Mouse (Mus musculus) right cerebral cortex, postnatal 4 days (tissue): ENCODE data around the gene Vpreb2.
"Not testable (repeated sequence)": the region's sequence is repeated elsewhere in the genome, so short reads cannot be mapped to it uniquely, and the experiment has no call there.

Experiments
- DNase-seq: peaks from one replicate; pipeline ENCODE4 v3.0.0-alpha.2; 2022

The Vpreb2 gene

GRCm38 (mm10) chr16:17980128-17980527, at the start of gene Vpreb2:
Gene Vpreb2 (plus strand): TSS chr16:17980428.
- no peak for DNase-seq

- DNase-seq, result no peak
These were observed 48.2 kb upstream of the Vpreb2 start for GRCm38 (mm10) chr16:17931906-17932460.

DNA sequence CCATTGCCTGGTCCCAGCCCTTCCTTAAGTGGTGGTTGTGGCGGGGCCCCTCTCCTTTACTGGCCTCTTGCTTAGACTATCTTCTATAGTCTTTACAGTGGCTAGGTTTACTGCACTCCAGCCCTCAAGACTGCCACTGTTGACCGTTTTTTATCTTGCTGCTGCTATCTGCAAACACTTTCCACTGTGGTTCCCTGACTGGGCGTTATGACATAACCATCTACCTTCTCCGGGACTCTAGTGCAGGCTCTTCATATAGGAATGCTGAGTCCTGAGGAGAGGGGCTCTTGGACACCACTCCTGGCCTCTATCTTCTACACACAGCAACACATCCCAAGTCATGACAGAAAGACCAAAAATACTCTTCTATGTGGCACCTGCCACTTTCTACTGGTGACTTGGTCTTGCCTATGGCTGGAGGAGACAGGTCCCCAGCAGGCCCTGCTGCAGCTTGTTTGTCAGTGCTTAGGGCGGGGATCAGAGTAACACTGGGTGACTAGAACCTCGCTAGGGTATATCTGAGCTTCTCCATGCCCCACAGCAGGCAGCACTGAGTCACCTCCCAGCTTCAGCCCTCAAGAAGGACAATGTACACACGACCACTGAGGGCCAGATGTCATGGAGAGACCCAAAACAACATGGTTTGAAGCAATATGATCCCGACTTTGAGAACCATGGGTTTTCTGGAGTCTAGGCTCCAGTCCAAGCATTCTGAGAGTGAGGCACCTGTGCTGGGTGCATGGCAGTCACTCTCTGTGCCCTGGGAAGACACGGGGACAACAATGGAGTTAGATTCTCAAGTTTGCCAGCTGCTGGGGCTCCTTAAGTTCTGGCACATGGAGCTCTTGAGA, 46.4 kb upstream of the Vpreb2 start:
- DNase-seq, result no peak

GRCm38 (mm10) chr16:17934445-17934910, 45.8 kb upstream of the Vpreb2 start:
- no peak for DNase-seq

DNA sequence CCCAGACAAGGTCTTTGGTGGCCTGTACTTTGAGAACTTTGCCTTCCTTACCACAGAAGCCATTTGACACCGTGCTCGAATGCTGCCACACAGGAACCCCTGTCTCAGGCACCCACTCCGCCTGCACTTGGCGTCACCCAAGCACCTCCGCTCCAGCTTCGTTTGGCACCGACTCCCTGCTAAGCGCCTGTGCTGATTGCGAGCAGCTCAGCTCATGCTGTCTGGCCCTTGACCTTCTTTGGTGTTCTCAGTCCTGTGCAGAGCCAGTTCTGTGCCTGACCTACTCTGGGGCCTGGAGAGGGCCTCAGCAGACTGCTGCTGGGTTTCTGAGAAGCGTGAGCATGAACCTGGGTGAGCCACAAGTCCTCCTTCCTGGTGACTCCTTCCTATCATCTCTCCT, 43.5 kb upstream of the Vpreb2 start:
- DNase-seq, result no peak

- no peak for DNase-seq
These were observed 42.0 kb upstream of the Vpreb2 start for GRCm38 (mm10) chr16:17938187-17938586.

GRCm38 (mm10) chr16:17938821-17939220, 41.4 kb upstream of the Vpreb2 start:
- no peak for DNase-seq

DNA sequence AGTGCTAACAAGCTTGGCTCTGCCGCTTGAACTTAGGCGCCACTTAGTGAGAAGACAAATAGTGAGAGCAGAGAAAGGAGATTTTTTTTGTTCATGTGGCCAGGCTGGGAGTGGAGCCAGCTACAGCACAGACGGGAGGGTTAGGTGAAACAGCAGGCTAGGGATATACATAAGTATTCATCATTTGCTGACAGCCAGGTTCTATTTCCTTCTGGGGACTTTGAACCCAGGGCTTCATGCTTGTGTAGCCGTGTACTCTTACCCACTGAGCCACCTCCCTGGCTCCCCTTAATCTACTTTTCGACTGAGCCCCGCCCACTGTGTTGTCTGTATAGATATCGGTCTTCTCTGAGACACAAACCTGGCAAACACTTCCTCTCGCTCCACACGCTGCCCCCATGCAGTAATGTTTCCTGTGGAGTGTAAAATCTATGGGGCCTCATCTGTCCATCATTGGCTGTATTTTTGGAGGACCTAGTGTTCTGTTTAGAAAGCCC, 40.9 kb upstream of the Vpreb2 start:
- DNase-seq, result no peak

DNA sequence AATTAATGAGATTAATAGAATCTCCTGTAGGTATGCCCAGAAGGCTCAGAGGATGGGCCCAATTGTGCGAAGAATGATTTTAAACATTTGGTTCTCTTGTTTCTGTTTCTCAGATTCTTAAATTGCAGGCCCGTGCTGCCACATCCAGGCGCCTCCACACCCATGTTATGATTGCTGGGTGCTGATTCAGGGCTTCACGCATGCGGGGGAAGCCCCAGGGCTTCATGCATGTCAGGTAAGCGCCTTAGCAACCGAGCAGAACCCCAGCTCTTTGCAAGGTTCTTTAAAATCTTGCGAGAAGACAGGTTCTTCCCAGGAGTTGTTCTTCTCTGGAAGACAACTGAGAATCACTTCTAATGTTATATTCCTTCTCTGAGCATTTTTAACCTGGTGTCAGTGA, 36.8 kb upstream of the Vpreb2 start:
- DNase-seq, result no peak

DNA sequence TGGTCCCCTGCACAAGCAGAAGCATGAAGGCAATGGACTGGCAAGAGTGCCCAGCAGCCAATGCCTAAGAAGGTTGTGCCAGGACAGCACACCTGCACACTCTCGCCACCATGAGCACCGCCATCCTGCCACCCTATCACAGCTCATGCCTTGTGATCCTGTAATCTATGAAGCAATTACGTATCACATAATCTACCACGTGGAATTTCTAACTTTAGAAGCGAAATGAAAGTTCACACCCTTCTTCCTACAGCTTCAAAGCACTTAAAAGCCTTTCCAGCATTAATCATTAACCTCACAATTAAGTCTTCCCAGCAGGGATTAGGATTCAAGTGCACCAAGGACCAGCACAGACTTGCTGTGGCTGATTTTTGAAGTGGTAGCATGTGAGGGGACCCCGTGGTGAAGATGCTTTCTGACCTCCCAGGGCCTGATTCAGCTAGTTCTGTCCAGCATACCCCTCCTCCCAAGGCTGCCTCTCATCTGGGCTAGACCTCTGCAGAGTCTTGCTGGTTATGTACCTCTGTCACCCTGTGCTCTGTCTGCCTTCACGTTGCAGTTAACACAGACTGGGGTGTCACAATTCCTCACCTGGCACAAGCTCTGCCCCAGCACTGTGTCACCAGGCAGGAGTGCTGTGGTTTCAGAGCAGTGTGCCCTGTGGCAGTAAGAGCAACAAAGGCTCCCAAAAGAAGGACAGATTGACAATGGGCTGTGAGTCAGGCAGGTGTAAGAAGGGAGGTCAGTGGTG, 35.0 kb upstream of the Vpreb2 start:
- DNase-seq, result no peak

GRCm38 (mm10) chr16:17949421-17949877, 30.8 kb upstream of the Vpreb2 start:
- DNase-seq, result no peak

GRCm38 (mm10) chr16:17950068-17950467, 30.2 kb upstream of the Vpreb2 start:
- no peak for DNase-seq

DNA sequence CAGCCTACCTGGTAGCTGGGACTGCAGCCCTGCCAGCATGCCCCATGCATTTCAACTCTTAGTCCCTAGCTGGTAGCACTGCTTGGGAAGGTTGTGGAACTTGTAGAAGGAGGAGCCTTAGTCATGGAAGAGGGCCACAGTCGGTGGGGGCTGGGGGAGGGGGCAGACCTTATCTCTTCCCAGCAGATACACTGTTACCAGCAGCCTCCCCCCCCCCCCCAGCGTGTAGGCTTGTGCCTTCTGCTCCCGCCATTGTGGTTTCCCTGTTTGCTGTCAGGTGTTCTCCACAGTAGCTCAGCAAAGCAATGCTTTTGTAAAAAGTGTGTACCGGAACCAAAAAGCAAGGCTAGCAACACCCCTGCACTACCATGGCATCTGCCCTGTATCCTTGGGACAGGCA, 28.6 kb upstream of the Vpreb2 start:
- no peak for DNase-seq

- not testable (repeated sequence) for DNase-seq
These were observed 24.1 kb upstream of the Vpreb2 start for GRCm38 (mm10) chr16:17956052-17956638.

DNA sequence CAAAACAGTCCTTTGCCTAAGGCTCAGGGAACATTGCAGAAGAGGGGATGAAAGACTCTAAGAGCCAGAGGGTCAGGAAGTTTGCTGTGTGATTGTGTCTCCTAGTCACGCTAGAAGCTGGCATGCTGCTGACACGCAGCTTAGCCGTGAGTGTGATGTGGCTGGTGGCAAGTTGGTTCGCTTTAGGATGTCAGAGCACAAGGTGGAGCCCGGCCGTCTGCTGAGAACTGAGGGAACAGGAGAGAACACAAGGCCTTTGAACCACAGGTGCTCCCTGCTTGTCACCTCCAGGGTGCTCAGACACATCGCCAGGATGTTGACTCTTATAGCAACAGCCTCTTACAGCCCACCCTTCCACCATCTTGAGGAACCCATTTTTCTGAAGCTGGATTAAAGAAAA, 18.1 kb upstream of the Vpreb2 start:
- no peak for DNase-seq

GRCm38 (mm10) chr16:17971853-17972252, 8.4 kb upstream of the Vpreb2 start:
- DNase-seq, result no peak

GRCm38 (mm10) chr16:17977840-17978239, 2.4 kb upstream of the Vpreb2 start:
- not testable (repeated sequence) for DNase-seq

DNA sequence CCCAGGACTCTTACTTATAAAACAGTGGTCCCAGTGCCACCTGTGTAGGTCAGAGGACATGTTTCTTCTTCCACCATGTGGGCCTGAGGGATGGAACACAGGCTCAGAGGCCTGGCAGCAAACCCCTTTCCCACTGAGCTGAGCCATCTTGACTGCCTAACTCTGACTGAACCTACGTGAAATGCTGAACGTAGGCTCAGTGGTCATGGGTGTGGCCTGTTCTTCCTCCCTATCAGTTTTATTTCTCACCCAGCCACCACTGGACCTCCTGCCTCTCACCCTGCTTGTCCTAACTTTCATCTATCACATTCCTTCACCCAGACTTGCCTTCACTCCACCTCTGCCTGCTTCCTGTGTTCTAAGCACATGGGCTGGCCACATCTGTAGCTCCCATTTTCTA, 3.0 kb downstream of the Vpreb2 start:
- no peak for DNase-seq

- DNase-seq, result no peak
These were observed 4.0 kb downstream of the Vpreb2 start for GRCm38 (mm10) chr16:17984231-17984630.

GRCm38 (mm10) chr16:17985078-17985477, 4.8 kb downstream of the Vpreb2 start:
- DNase-seq, result no peak

- peak; percentile 61 for DNase-seq
These were observed 6.4 kb downstream of the Vpreb2 start for GRCm38 (mm10) chr16:17986456-17987132.

- no peak for DNase-seq
These were observed 7.5 kb downstream of the Vpreb2 start for GRCm38 (mm10) chr16:17987703-17988102.
